Mouse (Mus musculus) limb, embryonic 12.5 days (tissue): ENCODE data around the gene Dnah2. TPM values are rescaled to one million over a fixed set of nuclear protein-coding genes. Genes with fewer than 3 reads are reported as not detected.
A peak's percentile ranks its signal among the peaks of the same experiment; 100 is the strongest.
"Not testable (repeated sequence)": the region's sequence is repeated elsewhere in the genome, so short reads cannot be mapped to it uniquely, and the experiment has no call there.

Source experiments
- ATAC-seq: fragments of 200-750 bp; cut with Nextera tagmentation; 2 replicates; pipeline ENCODE4 v1.8.0; 2017; ENCODE audit warnings: low read depth, moderate TSS enrichment; ENCODE audit not compliant: insufficient number of reproducible peaks, insufficient read depth, low FRiP score, low TSS enrichment
- H3K27ac ChIP-seq: fragments of 300-500 bp; sonication (generic); 2 replicates; pipeline ENCODE4 v1.5.1; 2016; ENCODE audit warnings: mild to moderate bottlenecking, moderate library complexity
- H3K27me3 ChIP-seq: fragments of 300-500 bp; sonication (generic); 2 replicates; pipeline ENCODE4 v1.6.1; 2016; ENCODE audit warnings: mild to moderate bottlenecking, moderate library complexity
- H3K36me3 ChIP-seq: fragments of 300-500 bp; sonication (generic); 2 replicates; pipeline ENCODE4 v1.6.1; 2016; ENCODE audit warnings: mild to moderate bottlenecking, moderate library complexity
- H3K4me1 ChIP-seq: fragments of 300-500 bp; sonication (generic); replicated peaks from 2 replicates; pipeline ENCODE4 v1.6.1; 2016
- H3K4me2 ChIP-seq: fragments of 300-500 bp; sonication (generic); 2 replicates; pipeline ENCODE4 v1.6.1; 2016; ENCODE audit warnings: mild to moderate bottlenecking, moderate library complexity
- H3K4me3 ChIP-seq: fragments of 300-500 bp; sonication (generic); replicated peaks from 2 replicates; pipeline ENCODE4 v1.5.1; 2016; ENCODE audit warnings: mild to moderate bottlenecking
- H3K9ac ChIP-seq: fragments of 300-500 bp; sonication (generic); replicated peaks from 2 replicates; pipeline ENCODE4 v1.6.1; 2016; ENCODE audit warnings: mild to moderate bottlenecking, moderate library complexity
- H3K9me3 ChIP-seq: fragments of 300-500 bp; sonication (generic); 2 replicates; pipeline ENCODE4 v1.6.1; 2016; ENCODE audit warnings: mild to moderate bottlenecking, moderate library complexity
- WGBS: fragments of 180-500 bp; shearing (Covaris S2); methylation state at CpG from one replicate; pipeline ENCODE4 v1.1.7; 2016; 5-methylcytosine and 5-hydroxymethylcytosine counted together
- polyA plus RNA-seq: library from polyadenylated mRNA; unstranded; fragments of >200 nt; fragmentation: Nextera tagmentation; extraction: Ambion mirVana; gene quantifications from 2 replicates; pipeline ENCODE4 v1.2.1, GENCODE M21; 2016

The Dnah2 gene
- polyA plus RNA-seq, 1 experiment from 2014 or later = 1.9 TPM

- no peak overlapping the region for H3K27ac ChIP-seq
- peaks cover 22% of the 10 kb centered on the region for H3K36me3 ChIP-seq
- H3K9me3 ChIP-seq = no peaks in the 10 kb centered on the region
- 79% methylated on average over 4 of the region's 4 CpGs for WGBS
- no peak overlapping the region for H3K4me2 ChIP-seq
- ATAC-seq = no peak
- H3K9ac ChIP-seq = no peak overlapping the region
- peaks cover 11% of the 10 kb centered on the region for H3K27me3 ChIP-seq
- no peak overlapping the region for H3K4me3 ChIP-seq
- H3K4me1 ChIP-seq = peaks cover 45% of the 10 kb centered on the region
Observed at GRCm38 (mm10) chr11:69551310-69551709, 2.4 kb upstream of the Dnah2 start.

DNA sequence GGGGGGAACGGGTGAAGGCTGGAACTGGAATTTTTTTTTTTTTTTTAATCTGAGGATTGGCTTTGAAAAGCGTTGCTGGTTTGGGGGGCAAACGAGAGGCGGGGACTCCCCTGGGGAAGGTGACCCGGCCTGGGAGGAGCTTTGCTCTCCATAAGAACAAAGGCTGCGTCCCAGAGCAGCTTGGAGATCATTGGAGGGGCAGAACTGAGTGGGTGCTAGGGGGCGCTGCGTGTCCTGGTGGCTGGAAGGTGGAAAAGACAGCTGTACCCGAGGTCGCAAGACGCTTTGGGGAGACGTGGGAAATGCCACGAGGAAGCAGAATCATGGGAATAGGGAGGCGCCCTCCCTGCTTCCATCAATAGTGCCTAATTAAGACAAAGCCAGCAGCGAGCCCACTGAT, 1.8 kb downstream of the Dnah2 start:
- H3K27me3 ChIP-seq = peaks cover 11% of the 10 kb centered on the region
- H3K36me3 ChIP-seq = no peaks in the 10 kb centered on the region
- peak overlapping the region; percentile 83 for H3K4me2 ChIP-seq
- ATAC-seq = peak; percentile 13; the same call in 1 of the 2 replicates
- H3K4me3 ChIP-seq = peak overlapping the region; percentile 49
- H3K9ac ChIP-seq = peak overlapping the region; percentile 63
- H3K4me1 ChIP-seq = peaks cover 37% of the 10 kb centered on the region
- H3K9me3 ChIP-seq = no peaks in the 10 kb centered on the region
- peak overlapping the region; percentile 95 for H3K27ac ChIP-seq
- WGBS = 4% methylated on average over 15 of the region's 15 CpGs

DNA sequence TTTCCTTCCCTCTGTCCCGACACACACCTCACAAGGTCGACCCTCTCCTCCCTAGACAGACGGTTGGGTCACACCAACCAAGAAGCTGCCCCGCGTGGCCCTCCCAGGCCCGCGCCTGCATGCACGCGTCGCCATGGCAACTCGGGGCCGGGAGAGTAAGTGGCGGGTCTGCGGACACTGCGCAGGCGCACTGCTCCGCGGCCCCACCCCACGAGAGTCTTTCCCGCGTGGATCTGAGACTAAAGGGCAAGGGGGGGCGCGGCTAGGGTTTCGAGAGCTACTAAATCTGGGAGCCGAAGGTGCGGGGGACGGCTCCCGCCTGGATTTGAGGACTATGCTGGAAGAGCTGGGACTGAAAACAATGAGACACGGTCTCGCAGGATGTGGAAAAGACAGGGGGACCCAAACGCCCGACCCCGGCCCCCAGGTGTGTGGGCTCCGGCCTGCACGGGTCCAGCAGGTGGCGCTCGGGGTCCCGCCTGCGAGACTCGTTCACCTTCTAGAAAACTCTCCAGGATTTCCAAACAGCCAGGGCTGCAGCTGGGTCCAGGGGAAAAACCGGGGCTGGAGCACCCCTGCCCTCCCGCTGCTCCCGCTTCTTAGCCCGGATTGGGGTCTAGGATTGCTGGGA, 2.4 kb downstream of the Dnah2 start:
- peak; percentile 63 for ATAC-seq
- peak overlapping the region; percentile 95 for H3K27ac ChIP-seq
- H3K4me3 ChIP-seq = peak overlapping the region; percentile 49
- H3K4me2 ChIP-seq = peak overlapping the region; percentile 83
- peak overlapping the region; percentile 63 for H3K9ac ChIP-seq
- peaks cover 11% of the 10 kb centered on the region for H3K27me3 ChIP-seq
- no peaks in the 10 kb centered on the region for H3K9me3 ChIP-seq
- no peaks in the 10 kb centered on the region for H3K36me3 ChIP-seq
- WGBS = under 1% methylated on average over 44 of the region's 44 CpGs
- H3K4me1 ChIP-seq = peaks cover 37% of the 10 kb centered on the region

DNA sequence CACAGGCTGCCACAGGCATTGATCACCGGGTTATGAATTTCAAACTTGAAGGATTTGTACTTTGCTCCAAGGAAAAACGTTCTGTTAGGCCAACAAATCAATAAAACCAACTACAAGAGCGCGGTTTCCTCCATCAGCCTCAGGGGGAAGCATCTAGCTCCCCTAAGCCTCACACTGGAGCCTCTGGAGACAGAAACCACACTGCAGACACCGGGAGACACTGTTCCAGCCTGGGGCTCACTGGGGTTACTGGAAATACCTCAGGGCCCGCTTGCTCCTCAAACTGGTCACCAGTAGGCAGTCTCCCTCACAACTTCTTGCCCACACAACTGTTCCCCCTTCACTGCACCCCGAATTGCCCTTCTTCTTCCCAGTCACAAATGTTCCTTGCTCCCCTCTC, 3.0 kb downstream of the Dnah2 start:
- H3K9me3 ChIP-seq = no peaks in the 10 kb centered on the region
- H3K4me3 ChIP-seq = peak overlapping the region; percentile 49
- WGBS = 13% methylated on average over 7 of the region's 7 CpGs
- peak overlapping the region; percentile 83 for H3K4me2 ChIP-seq
- peaks cover 37% of the 10 kb centered on the region for H3K4me1 ChIP-seq
- H3K27ac ChIP-seq = peak overlapping the region; percentile 95
- peak overlapping the region; percentile 63; the same call in 1 of the 2 replicates for H3K9ac ChIP-seq
- H3K36me3 ChIP-seq = no peaks in the 10 kb centered on the region
- ATAC-seq = no peak
- peaks cover 11% of the 10 kb centered on the region for H3K27me3 ChIP-seq

DNA sequence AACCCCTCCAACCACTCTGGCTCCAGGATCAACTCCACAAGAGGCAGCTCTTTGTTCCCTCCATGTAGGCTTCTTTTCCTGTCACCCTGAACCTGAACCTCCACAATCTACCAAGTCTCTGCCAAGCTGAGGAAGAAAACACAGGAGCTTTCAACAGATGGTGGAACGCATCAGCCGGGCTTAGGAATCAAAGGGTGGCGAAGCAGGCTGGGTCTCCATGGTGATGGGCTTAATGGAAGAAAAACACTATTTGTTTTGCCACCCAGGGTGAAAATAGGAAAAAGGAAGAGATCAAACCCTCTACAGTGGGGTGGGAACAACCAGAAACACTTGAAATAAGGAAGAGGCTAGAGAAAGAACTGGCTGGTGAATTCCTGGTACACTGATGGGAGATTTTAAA, 5.3 kb downstream of the Dnah2 start:
- no peak overlapping the region for H3K4me3 ChIP-seq
- WGBS = 47% methylated on average over 3 of the region's 3 CpGs
- H3K9ac ChIP-seq = no peak overlapping the region
- peaks cover 39% of the 10 kb centered on the region for H3K4me1 ChIP-seq
- H3K4me2 ChIP-seq = no peak overlapping the region
- H3K27me3 ChIP-seq = peaks cover 5% of the 10 kb centered on the region
- no peaks in the 10 kb centered on the region for H3K9me3 ChIP-seq
- H3K27ac ChIP-seq = 0 out of 2 replicates have a peak overlapping the region, but pooled peaks have one; percentile 12
- no peak for ATAC-seq
- H3K36me3 ChIP-seq = no peaks in the 10 kb centered on the region

DNA sequence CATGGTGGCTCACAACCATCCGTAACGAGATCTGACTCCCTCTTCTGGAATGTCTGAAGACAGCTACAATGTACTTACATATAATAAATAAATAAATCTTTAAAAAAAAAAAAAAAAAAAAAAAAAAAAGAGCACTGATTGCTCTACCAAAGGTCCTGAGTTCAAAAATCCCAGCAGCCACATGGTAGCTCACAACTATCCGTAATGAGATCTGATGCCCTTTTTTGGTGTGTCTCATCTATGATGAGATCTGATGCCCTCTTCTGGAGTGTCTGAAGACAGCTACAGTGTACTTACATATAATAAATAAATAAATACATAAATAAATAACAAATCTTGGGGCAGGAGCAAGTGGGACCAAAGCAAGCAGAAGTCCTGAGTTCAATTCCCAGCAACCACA, 7.2 kb downstream of the Dnah2 start:
- not testable (repeated sequence) for H3K4me2 ChIP-seq, ATAC-seq, H3K4me3 ChIP-seq, H3K36me3 ChIP-seq, H3K27me3 ChIP-seq, H3K9ac ChIP-seq, H3K9me3 ChIP-seq, H3K27ac ChIP-seq
- WGBS = 79% methylated on average over 3 of the region's 3 CpGs
- H3K4me1 ChIP-seq = peaks cover 42% of the 10 kb centered on the region

DNA sequence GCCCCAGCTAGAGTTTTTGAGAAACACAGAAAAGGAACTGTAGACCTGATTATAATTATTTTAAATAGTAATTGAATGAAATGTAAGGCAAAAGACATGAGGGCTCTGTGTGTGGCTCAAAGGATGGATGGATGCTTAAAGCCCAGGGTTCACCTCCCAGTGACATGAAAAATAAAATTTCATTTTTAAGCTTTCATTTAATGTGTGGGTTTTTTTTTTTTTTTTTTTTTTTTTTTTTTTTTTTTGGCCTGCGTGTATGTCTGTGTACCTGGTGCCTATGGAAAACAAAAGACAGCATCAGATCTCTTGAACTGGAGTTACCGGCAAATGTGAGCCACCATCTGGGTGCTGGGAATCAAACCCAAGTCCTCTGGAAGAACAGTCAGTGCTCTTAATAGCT, 8.2 kb downstream of the Dnah2 start:
- Histone ChIP-seq H3K27me3 (no peaks in the 10 kb centered on the region; the same call in 1 of the 2 replicates), H3K4me1 (peaks cover 38% of the 10 kb centered on the region), H3K4me3 (no peak overlapping the region), H3K4me2 (no peak overlapping the region), H3K9ac (no peak overlapping the region), H3K9me3 (no peaks in the 10 kb centered on the region), H3K27ac (no peak overlapping the region), H3K36me3 (no peaks in the 10 kb centered on the region)
- WGBS = 92% methylated on average over 2 of the region's 2 CpGs
- ATAC-seq = no peak

DNA sequence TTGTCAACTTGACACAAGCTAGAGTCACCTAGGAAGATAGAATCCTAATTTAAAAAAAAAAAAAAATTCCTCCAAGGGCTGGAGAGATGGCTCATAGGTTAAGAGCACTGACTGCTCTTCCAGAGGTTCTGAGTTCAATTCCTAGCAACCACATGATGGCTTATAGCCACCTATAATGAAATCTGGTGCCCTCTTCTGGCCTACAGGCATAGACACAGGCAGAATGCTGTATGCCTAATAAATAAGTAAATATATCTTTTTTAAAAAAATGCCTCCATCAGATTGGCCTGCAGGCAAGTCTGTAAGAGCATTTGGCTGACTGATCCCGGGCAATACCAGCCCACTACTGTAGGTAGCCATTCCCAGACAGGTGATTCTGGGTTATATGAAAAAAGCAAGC, 13.9 kb downstream of the Dnah2 start:
- no peak overlapping the region for H3K4me2 ChIP-seq
- no peak for ATAC-seq
- 68% methylated on average over 1 of the region's 1 CpGs for WGBS
- peaks cover 24% of the 10 kb centered on the region for H3K4me1 ChIP-seq
- H3K36me3 ChIP-seq = no peaks in the 10 kb centered on the region
- H3K4me3 ChIP-seq = no peak overlapping the region
- H3K9ac ChIP-seq = no peak overlapping the region
- H3K27ac ChIP-seq = no peak overlapping the region
- H3K27me3 ChIP-seq = no peaks in the 10 kb centered on the region
- no peaks in the 10 kb centered on the region for H3K9me3 ChIP-seq

- Histone ChIP-seq H3K4me2 (no peak overlapping the region), H3K9me3 (no peaks in the 10 kb centered on the region), H3K4me1 (peaks cover 15% of the 10 kb centered on the region), H3K9ac (no peak overlapping the region), H3K36me3 (no peaks in the 10 kb centered on the region), H3K27me3 (no peaks in the 10 kb centered on the region), H3K4me3 (no peak overlapping the region), H3K27ac (no peak overlapping the region)
- no peak for ATAC-seq
- WGBS = 76% methylated on average over 7 of the region's 7 CpGs
Observed at GRCm38 (mm10) chr11:69532480-69533150, 16.3 kb downstream of the Dnah2 start.

- WGBS = 90% methylated on average over 6 of the region's 6 CpGs
- H3K4me3 ChIP-seq, H3K9ac ChIP-seq, H3K4me2 ChIP-seq, H3K27ac ChIP-seq, H3K27me3 ChIP-seq, ATAC-seq, H3K36me3 ChIP-seq, H3K9me3 ChIP-seq: not testable (repeated sequence)
- H3K4me1 ChIP-seq = peaks cover 14% of the 10 kb centered on the region
Observed at GRCm38 (mm10) chr11:69530755-69531154, 18.2 kb downstream of the Dnah2 start.

GRCm38 (mm10) chr11:69530281-69530680, 18.6 kb downstream of the Dnah2 start:
- not testable (repeated sequence) for H3K9me3 ChIP-seq, H3K27me3 ChIP-seq, H3K4me2 ChIP-seq, H3K9ac ChIP-seq, H3K36me3 ChIP-seq, ATAC-seq, H3K4me3 ChIP-seq, H3K27ac ChIP-seq
- 96% methylated on average over 3 of the region's 3 CpGs for WGBS
- peaks cover 13% of the 10 kb centered on the region for H3K4me1 ChIP-seq
